Mouse (Mus musculus) c-Kit-positive CD71-negative TER-119-negative erythroid progenitor cells, embryonic 14.5 days (primary cell): Measurements from ENCODE around the gene Nkrf.
"Not testable (repeated sequence)": the region's sequence is repeated elsewhere in the genome, so short reads cannot be mapped to it uniquely, and the experiment has no call there.

Experiments used
- DNase-seq: peaks from one replicate; pipeline ENCODE4 v3.0.0-alpha.2; 2013; ENCODE audit warnings: low read depth

Gene Nkrf

DNA sequence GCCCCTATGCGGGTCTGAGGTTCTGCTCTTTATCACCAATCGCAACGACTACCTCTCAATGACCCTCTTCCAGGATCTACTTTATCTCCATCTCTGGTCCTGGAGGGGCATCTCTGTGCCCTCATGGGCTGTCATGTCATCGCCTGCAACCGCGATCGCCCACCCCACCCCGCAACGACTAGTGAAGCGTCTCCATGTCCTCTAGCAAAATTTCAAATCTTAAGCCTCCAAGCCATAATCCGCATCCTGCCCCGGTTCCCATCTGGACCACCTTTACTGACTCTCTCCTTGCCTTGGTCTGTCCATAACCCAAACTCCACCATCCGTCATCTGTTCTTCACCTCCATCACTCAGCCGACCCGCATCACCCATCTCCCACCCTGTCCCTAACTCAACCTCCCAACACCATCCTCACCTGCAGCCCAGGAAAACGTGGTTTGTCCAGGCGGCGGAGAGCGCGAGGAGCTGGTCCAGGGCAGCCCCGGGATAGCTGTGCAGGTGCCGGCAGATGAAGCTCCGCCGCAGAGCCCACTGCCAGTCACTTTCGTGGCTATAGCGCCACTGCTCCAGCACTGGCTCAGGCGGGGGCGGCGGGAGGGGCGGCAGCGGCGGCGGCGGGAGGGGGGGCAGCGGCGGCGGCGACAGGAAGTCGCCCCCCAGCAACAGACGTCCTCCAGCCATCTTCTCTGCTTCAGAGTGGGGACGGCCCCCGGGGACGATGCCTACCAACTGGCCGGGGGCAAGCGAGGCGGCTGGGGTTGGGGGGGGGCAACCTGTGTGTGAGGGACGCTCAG, at the start of gene Nkrf:
TSS of gene Nkrf (minus strand) at position 579 of the 794 bp plus-strand sequence.
- no peak for DNase-seq

DNA sequence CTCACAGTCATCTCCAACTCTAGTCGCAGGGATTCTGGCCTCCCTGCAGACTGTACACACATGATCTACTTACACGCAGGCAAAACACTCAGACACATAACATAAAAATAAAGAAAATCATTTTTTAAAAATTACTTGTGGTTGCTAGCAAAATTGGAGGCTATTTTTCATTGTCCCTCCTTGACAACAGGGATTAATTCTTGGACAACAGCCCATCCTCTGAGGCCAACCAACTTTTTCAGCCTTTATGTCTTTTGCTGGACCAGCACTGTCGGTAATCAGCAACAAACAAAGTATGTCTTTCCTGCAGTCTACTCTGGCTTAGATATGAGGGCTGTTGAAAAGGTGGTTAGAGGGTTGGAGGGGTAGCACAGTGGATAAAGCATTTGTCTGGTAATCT, 38.4 kb upstream of the Nkrf start:
- no peak for DNase-seq

DNA sequence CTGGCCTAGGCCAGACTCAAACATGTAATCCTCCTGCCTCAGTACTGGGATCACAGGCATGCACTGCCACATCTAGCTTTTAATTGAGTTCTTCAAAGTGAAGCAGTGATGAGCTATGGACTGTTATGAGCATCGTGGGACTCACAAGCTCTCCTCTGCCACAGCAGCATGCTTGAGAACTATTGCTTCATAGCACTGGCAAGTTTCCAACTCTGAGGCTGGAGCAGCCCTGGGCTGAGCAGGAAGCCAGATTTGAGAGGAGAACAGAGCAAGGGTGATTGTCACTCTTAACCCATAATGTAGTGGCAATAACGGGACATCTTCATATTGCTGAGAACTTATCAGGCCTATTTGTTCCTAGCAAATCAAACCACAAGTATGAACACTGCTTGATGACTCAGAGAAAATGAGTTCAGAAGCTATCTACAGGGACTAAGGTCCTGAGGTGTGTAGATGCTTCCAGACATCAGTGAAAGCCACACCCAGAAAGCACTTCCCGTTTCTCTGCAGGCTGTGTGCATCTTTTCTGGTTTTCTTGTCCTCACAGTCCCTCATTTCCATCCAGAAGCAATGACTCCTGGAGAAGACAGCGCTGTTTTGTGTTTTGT, 37.2 kb upstream of the Nkrf start:
- no peak for DNase-seq

DNA sequence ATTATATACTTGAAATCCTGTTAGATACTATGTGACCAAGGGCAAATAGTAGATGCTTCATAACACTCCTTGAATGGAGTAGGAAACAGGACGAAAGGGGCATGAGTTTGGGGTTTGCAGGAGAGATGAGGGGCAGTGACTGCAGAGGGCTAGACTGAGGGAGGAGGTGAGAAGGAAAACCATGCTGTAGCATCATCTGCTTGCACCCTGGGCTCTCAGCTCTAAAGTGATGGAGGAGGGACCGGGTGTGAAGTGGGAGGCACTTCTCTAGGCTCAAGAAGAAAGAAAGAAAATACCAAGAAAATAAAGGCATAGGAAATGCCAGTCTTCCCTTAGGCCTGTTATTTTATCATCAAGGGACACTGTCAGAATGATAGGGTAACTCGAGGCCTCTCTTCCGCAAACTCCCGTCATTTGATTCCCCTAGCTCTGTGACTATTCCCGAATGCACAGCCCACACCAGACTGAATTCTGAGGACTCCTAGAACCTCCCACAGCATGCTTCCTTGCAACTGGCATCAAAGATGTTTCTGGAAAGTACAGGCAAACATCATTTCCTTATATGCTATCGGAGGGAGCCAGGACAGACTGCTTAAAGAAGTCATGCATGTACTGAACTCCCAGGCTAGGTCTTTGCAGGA, 32.7 kb upstream of the Nkrf start:
- no peak for DNase-seq

DNA sequence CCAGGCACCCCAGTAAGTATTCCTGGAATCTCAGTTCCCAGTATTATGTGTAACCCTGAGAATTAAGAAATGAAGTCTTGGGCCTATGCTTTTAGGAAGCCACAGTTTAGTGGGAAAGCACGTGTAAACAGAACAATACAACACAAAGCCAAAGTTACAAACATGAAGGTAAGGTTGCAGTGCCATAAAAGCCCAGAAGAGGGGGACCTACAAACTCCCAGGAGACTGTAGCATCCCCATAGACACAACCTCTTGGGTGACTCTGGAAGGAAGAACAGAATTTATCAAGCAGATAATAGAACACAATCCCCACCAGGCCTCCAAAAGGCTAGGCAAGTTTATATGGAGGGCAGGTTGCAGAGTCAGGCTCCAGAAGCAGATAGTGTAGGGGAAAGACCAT, 27.9 kb upstream of the Nkrf start:
- no peak for DNase-seq

DNA sequence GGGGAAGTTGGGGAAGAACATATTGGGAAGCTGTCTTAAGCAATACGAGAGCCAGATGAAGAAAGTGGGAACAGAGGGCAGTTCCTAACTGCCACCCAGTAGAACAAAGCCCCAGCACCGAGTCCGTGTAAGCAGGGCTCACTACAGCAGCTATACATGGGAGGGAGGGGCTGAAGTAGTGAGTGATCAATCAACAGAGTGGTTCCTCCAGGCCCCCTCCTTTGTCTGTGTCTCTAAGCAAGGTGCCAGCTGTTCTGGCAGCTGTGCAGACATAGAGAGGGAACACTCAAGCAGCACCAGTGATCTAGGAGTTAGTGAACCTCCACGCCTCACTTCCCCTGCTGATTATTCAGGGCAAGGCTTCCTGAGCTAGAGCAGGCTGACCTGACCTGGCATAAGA, 27.0 kb upstream of the Nkrf start:
- no peak for DNase-seq

DNA sequence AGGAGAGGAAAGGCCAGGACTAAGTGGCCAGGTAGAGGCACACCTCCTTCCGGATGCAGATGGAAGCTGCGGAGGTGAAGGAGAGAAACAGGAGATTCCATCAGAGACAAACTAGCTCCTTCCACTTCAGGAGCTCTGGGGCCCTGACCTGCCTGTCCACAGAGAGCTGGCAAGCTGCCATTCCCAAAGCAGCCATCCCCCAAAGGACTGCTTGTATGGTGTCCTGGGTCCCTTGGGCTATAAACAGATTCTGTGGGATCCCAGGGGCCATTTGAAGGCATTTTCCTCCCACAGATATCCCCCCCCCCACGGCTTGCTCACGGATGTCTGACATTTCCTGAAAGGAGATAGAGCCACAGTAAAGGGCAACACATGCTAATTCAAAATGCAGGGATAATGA, 26.1 kb upstream of the Nkrf start:
- DNase-seq = no peak

DNA sequence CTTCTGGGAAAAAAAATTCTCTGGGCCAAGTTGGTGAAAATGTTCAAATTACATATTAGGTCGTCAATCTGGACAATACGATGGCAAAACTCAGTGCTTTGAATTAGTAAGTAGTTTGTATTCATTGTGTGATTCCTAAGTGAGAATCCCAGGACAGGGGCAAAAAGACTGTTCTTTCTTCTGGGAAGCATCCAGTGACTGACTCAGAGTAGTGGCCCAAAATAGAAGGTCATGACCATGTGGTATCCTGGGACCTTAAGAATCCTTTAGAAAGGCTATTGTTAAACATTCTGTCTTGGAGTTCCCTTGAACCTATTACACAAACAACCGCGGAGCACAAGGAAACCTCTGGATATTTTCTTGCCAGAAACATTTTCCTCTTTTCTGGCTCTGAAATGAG, 18.6 kb upstream of the Nkrf start:
- no peak for DNase-seq

DNA sequence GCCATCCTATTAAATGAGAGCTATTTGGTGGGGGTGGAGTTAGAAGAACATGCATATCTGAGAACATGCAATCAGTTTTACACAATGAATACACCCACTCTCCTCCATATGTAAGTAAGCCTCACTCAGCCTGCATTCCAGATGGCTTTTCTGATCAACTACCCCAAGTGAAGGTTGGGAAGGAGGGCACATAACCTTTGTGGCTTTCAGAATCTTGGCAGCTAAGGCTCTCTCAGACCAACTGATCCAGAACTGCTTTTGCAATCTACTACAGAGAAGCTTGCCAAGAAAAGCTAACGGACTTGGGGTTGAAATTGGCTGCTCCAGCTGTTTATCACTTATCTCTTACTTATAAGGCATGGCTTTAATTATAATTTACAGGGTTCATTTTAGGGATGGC, 15.1 kb upstream of the Nkrf start:
- DNase-seq = no peak

DNA sequence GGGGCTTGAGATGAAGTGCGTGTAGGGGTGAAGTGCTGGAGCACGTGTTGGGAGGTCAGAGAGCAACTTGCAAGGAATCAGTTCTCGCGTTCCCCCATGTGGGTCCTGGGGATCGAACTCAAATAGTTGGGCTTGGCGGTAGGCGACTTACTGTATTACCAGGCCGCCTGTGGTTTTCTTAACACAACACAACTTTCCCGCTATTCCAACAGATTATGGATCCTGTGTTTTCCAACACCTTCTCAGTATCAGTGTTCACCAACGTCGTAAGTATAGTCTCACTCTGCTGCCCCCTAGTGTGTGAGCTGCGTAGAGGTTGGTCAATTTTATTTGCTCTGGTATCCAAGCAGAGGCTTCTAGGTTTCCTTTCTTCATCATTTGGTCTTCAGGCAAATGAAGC, 8.6 kb upstream of the Nkrf start:
- DNase-seq = peak; percentile 30

DNA sequence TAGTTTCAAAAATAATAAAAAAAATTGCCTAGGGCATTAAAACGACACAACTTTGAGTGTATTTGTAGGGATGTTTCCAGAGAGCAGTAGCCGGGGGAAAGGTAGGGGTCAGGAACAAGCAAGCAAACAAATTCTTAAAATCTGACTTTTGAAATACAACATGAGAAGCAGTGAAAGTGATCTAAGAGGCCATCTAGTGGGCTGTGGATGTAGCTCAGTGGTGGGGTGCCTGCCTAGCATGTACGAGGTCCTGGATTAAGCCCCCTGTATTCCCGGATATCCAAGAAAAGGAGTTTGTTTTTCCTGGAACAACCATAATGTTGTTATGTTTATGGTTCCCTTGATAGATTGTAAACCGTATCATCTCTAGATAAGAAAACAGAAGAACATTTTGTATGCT, 3.8 kb upstream of the Nkrf start:
- no peak for DNase-seq

DNA sequence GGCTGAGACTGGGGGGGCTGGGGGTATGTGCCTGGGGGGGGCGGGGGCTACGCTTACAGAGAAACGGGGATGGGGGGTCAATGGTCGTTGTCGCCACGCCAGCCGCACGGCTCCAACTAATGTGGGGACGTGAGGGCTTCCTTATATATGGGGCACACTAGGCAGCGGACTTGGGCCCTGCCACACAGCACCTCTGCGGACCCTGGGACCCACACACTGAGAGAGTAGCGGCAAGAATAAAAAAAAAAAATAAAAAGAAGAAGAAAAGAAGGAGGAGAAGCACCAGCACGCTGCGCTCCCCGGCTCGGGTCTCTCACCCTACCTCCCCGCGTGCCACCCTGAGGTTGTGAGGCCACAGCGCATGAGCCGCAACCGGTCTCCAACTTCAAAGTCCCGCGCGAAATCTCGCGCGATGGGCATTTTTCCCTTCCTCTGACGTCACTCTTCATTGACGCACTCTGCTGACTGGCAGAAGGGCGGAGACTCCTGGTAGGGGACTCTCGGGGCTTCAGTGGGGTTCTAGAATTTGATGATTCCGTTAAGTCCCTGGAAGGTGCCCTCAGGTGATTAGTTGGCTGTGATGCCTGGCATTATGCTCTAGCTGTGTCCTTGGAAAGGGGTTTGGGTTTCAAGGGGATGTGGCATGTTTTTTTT, 543 bp upstream of the Nkrf start:
- peak; percentile 78 for DNase-seq

DNA sequence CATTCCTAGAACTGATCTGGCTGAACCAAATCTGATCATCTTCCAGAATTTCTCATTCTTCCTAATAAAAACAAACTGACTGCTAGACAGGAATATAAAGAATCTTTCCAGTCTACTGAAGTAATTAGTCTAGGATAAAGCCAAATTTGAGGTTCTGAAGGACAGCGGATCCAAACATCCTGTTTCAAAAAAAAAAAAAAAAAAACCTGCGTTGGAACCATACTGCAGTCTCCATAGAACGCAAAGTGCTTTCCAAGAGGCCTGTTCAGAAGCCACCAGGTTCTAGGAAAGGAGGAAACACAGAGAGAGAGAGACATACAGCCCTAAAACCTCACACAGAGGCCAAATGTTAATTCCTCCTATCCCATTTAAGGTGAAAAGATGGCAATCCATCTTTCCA, 1.0 kb downstream of the Nkrf start:
- no peak for DNase-seq

DNA sequence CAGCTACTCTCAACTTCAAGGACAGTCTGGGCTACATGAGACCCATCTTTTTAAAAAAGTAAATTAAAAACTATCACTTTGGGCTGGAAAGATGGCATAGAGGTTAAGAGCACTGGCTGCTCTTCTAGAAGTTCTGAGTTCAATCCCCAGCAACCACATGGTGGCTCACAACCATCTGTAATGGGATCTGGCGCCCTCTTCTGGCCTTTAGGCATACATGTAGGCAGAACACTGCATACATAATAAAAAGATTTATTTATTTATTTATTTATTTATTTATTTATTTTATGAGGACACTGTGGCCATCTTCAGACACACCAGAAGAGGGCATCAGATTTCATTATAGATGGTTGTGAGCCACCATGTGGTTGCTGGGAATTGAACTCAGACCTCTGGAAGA, 3.8 kb downstream of the Nkrf start:
- DNase-seq = not testable (repeated sequence)

DNA sequence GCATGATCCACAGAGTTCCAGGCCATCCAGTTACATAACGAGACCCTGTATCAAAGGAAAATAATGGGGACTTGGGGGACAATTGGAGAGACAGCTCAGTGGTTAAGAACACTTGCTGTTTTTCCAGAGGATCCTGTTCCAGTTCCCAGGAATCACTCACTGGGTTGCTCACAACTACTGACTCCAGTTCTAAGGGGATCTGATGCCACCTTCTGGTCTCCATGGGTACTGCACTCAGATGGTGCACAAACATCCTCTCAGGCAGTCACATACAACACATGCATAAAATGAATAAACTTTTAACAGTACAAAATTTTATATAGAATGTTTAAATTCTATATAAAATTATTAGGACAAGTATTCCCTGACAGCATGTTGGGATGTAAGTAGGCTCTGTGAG, 18.0 kb downstream of the Nkrf start:
- DNase-seq = no peak

DNA sequence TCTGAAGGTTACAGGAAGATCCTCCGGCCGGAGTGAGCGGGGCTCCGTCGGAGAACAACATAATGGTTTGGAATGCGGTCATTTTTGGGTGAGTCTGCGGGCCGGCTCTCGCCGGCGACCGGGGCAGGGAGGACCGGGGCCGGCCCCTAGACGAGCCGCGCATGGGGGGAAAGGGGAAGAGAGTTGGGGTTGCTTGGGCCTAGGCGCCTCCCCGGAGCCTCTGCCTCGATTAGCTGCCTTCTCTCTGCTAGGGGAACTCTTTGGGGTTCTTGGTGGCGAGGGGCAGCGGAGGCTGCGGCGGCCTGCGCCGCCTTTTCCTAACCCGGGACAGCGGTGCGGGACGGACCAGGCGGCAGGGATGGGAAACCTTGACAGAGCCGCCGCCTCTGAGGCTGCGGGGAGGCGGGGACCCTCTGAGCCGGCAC, 28.0 kb downstream of the Nkrf start:
- no peak for DNase-seq

DNA sequence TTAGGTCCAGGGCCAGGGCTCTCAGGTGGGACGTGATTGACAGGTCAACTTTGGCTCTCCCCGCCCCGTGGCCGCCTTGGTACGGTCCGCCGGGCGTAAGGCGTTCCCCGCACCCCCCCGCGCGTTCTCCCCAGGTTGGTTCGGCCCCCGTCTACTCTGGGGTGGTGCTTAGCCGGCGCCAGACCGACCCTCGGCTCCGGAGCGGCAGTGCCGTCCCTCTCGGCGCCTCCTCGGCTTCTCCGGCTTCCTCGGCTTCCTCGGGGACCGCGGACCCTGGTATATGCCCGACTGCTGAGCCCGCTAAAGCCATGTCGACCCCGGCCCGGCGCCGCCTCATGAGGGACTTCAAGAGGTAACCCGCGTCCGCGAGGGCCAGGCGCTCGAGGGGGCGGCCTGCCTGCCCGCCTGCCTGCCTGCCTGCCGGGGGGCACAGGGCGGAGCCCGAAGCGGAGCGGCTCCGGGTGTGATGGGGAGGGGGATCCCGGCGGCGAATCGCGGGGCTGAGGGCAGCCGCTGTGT, 28.5 kb downstream of the Nkrf start:
- DNase-seq = peak; percentile 49

DNA sequence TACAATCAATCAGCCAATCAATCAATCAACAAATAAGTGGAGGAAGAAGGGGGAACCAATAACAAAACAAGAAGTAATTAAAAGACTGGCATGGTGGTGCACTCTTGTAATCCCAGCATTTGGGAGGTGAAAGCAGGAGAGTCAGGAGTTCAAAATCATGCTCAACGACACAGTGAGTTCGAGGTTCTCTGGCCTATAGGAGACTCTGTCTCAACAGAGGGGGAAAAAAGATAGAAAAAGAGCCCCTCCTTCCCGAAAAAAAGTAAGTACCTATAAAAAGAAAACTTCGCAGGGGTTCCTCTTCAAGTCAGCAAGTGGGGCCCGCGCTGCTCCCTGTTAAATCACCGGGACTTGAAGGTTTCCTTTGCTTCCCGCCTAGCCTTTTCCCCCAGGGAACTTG, 28.9 kb downstream of the Nkrf start, which contains the start of the genes Ube2a and C330007P06Rik:
TSS of gene Ube2a (plus strand) at position 136 of the 400 bp plus-strand sequence.
TSS of gene C330007P06Rik (minus strand) at position 347 of the 400 bp plus-strand sequence.
- DNase-seq = no peak

DNA sequence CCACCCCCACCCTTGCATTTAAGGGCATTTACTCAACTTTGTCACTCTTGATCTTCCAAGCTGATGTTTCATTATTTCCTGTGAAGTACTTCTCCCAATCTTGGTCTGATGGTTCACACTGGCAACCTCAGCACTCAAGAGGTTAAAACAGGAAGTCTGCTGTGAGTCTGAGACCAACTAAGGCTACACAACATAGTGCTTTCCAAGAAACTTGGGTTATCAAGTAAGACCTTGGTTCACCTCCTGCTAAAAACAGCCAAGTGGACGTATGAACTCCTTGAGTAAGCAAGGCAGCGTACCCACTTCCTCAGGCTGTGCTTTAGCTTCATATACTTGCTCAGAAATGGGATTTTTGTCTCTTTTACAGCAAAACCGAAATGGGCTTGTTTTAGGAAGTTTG, 32.3 kb downstream of the Nkrf start:
- DNase-seq = no peak

DNA sequence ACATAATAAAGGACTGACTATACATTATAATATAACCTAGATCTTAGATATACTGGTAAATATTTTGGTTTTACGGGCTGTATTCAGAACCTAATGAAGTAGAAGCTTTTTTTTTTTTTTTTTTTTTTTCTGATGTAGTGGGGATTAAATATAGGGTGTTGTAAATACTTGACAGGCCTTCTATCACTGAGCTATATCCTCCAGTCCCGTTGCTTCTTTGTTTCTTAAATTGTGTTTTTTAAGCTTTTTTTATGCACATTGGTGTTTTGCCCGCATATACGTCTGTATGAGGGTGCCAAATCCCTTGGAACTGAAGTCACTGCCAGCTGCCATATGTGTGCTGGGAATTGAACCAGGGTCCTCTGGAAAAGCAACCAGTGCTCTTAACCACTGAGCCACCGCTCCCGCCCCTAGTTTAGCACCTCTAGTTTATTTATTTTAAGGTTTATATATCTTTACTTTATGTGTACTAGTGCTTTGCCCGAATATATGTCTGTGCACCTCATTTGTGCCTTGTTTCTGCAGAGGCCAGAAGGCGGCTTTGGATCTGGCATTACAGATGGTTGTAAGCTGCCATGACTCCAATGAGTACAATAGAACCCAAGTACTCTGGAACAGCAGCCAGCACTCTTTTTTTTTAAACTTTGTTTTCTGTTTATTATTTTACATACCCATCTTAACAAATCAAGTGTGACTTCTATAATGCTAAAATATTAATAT, 37.9 kb downstream of the Nkrf start:
- no peak for DNase-seq

DNA sequence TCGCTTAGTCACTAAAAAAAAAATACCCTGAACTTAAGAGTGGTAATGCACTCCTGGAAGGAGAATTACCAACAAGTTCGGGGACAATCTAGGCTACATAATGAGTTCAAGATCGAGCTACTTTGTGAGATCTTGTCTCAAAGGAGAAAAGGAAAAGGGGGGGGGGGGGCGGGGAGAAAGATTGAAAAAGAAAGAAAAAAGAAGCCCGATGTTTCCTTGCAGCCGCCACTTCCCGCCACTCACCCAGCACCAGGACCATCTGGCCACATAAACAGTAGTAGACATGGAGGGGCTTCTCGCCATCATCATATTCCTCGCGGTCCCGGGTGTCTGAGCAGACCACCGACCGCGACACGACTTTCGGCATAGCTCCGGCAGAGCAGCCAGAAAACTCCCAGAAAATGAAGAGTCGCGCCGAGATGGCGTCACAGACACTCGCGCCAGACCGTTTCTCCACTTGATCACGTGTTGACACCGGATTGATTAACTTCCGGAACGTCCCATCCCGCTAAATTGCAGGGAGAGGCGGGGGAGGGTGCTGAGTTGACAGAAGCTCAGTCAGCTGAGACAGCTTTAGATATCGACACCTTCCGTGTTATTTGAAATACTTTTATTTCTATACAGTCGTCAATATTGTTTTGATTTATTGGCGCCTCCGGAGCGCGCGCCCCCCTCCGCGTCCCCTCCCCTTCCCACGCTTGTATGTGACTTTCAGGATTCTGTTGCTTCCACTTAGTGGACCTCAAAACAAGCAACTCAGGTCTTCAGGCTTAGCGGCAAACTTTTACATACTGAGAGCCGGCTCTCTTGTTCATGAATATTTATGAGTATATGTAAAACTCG, 38.7 kb downstream of the Nkrf start:
- DNase-seq = peak; percentile 62
